Mouse (Mus musculus): ENCODE data around the gene Vwa5b1.
A peak's percentile ranks its signal among the peaks of the same experiment; 100 is the strongest.

Vwa5b1 gene

GRCm38 (mm10) chr4:138578406-138578805 lies 57.3 kb downstream of the Vwa5b1 start:
- no peak for DNase-seq (ENCODE audit: extremely low spot score, low read depth, low spot score)

DNA sequence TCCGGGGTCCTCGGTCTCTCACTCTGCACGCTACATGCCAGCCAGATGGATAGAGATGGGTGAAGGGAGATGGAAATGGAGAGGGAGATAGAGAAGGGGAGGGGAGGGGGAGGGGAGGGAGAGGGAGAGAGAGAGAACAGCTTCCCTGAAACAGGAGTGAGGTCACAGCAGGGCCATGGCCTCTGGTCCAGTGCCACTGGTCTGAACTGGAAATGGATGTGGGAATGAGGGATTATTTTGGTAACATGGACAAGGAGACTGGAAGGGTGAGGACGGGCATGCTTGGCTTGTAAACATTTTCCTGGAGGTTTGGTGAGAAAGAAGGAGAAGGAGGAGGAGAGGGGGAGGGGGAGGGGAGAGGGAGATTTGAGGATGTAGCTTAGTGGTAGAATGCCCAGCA lies 59.0 kb downstream of the Vwa5b1 start:
- no peak for DNase-seq (ENCODE audit: extremely low spot score, low read depth, low spot score)

- no peak for DNase-seq (ENCODE audit: extremely low spot score, low read depth, low spot score)
Observed at GRCm38 (mm10) chr4:138574800-138575606, 60.7 kb downstream of the Vwa5b1 start.

- peak; percentile 73 for DNase-seq (ENCODE audit: extremely low spot score, low read depth, low spot score)
Observed at GRCm38 (mm10) chr4:138569928-138570327, 65.8 kb downstream of the Vwa5b1 start.

DNA sequence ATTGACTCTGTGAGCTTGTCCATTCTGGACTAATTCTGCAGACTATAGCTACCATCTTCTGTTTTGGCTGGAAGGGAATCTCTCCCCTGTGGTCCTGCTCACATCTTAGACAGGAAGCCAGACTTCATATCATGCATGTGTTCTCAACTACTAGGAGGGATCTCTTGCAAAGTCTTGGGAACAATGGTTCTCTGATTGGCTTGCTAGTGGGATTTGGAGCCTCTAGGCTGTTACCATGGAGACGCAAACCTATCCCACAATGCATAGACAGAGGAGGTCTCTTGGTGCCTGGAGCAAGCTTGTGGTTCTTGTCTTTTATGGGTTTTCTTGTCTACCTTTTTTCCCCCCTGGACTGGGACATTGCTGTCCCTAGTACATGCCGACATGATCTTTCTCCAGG lies 67.4 kb downstream of the Vwa5b1 start:
- DNase-seq (ENCODE audit: extremely low spot score, low read depth, low spot score) = no peak

DNA sequence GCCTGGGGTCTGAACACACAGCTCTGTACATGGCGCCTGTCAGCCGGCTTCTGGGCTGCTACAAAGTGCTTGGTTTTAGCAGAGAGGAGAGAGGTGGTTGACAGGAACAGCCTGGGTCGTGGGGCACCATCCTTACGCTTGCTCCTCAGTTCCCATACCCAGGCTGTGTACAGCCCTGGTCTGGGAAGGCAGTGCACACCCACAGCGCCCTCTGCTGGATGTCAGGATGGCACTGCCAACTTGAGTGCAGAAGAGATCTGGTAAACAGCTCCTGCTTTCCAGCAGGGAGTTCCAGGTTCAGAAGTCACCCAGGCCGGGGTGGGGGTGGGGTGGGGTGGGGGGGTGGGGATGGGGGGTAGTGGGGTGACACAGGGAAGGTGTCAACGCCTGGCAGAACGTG lies 73.7 kb downstream of the Vwa5b1 start:
- DNase-seq (ENCODE audit: extremely low spot score, low read depth, low spot score) = peak; percentile 47

- no peak for DNase-seq (ENCODE audit: extremely low spot score, low read depth, low spot score)
Observed at GRCm38 (mm10) chr4:138555531-138555930, 80.2 kb downstream of the Vwa5b1 start.

DNA sequence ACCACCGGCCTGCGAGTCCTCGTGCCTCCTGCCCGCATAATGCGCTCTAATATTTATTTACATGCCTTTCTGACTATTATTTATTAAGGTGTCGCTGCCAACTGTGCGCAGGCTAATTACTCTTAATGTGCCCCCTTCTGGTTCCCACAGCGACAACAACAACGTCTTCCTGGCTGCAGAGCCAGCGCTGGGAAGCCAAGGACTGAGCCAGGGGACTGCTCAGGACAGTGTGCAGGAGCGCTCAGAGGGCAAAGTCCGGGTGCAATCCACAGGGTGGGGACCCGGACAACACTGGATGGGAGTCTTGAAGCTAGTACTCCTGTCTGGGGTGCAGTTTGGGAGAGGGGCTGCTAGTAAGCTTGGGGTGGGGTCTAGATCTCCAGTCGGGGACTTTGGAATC lies 80.8 kb downstream of the Vwa5b1 start:
- DNase-seq (ENCODE audit: extremely low spot score, low read depth, low spot score) = no peak

- DNase-seq (ENCODE audit: extremely low spot score, low read depth, low spot score) = no peak
Observed at GRCm38 (mm10) chr4:138554302-138554701, 81.4 kb downstream of the Vwa5b1 start.

- DNase-seq (ENCODE audit: extremely low spot score, low read depth, low spot score) = no peak
Observed at GRCm38 (mm10) chr4:138553516-138553933, 82.2 kb downstream of the Vwa5b1 start.

- DNase-seq (ENCODE audit: extremely low spot score, low read depth, low spot score) = no peak
Observed at GRCm38 (mm10) chr4:138553116-138553515, 82.6 kb downstream of the Vwa5b1 start.

GRCm38 (mm10) chr4:138551601-138552000 lies 84.1 kb downstream of the Vwa5b1 start:
- no peak for DNase-seq (ENCODE audit: extremely low spot score, low read depth, low spot score)

- DNase-seq (ENCODE audit: extremely low spot score, low read depth, low spot score) = peak; percentile 18
Observed at GRCm38 (mm10) chr4:138550557-138550956, 85.1 kb downstream of the Vwa5b1 start.

- DNase-seq (ENCODE audit: extremely low spot score, low read depth, low spot score) = no peak
Observed at GRCm38 (mm10) chr4:138548960-138549359, 86.7 kb downstream of the Vwa5b1 start.

- no peak for DNase-seq (ENCODE audit: extremely low spot score, low read depth, low spot score)
Observed at GRCm38 (mm10) chr4:138548124-138548561, 87.5 kb downstream of the Vwa5b1 start.

DNA sequence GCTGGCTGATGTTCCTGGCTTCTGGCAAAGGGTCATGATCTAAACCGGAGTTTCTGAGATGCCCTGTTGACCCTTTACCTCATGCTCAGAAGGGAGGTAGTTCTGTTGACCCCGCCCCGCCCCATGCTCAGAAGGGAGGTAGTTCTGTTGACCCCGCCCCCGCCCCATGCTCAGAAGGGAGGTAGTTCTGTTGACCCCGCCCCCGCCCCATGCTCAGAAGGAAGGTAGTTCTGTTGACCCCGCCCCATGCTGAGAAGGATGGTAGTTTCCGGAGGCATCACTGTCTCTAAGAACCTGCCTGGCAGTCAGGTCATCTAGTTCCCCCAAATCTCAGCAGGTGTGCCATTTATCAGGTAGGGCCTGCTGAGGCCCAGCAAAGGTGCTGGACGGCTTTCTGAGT lies 88.1 kb downstream of the Vwa5b1 start:
- DNase-seq (ENCODE audit: extremely low spot score, low read depth, low spot score) = no peak

DNA sequence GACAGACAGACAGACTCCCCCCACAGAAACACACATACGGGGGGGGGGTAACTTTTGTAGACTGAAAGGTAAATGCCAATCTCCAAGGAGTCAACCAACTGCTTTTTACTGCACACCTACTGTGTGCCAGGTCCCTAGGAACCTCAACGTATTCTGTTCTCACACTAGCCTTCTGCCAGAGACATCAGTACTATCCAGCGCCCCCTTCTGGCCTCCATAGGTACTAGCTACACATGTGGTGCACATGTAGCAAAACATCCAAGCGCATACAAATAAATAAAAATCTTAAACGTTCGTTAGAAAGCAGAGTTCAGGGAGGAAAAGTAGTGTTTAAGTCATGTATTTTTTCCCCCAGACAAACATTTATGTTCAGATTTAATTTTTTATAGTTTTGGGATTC lies 88.6 kb downstream of the Vwa5b1 start:
- no peak for DNase-seq (ENCODE audit: extremely low spot score, low read depth, low spot score)

DNA sequence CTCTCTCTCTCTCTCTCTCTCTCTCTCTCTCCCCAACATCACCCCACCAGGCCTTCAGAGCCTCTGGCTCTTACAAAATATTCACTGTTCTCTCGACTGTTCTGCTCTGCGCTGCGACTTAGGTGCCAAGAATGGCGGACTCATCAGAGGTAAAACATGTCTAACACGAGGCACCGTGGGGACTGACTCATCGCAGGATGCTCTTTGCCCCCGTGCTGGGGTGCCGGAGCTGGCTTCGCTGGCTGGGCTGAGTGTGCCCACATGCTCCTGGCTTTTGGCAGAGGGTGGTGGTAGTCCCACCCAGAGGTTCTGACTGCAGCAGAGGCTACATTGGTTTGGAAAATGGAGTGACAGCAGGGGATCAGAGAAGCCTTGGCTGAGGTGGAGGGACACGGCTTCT lies 89.4 kb downstream of the Vwa5b1 start:
- no peak for DNase-seq (ENCODE audit: extremely low spot score, low read depth, low spot score)

GRCm38 (mm10) chr4:138543177-138543576 lies 92.5 kb downstream of the Vwa5b1 start:
- no peak for DNase-seq (ENCODE audit: extremely low spot score, low read depth, low spot score)

GRCm38 (mm10) chr4:138538084-138538449 lies 97.6 kb downstream of the Vwa5b1 start:
- no peak for DNase-seq (ENCODE audit: extremely low spot score, low read depth, low spot score)

DNA sequence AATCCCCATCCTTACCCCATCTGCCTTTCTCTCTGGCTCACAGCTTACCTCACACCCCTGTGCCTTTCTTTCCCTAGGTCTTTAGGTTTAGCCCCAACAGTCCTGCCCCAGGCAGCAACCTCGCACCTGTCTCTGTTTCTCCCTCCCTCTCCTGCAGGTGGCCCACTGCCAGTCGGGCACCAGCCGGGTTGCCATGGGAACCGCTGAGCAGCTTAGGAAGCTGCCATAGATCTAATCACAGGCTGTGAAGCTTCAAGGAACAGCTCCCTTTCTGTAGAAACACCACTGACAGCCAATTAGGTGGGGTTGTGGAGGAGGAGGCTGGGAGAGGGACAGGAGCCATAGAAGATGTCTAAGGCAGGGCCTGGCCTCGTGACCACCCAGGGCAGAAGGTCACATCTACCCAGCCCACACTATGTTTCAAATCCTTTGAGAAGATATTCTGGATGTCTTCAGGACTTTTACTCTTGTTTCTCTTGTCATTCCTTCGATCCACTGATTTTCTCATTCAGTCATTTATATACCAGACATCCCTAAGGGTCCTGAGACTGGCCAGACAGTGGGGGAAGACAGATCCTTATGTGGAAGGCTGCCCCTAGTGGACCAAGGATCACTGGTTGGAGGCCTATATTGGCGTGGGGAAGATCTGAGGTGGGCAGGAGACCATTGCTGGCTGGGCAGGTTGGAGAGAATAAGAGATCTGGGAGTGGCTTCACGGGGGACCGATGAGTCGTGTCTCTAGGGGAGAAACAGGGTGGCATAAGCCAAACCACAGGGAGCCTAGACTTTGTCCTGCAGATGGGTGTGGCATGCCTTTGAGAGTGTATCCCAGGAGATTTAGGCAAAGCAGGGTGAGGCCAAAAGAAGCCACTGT lies 98.2 kb downstream of the Vwa5b1 start:
- no peak for DNase-seq (ENCODE audit: extremely low spot score, low read depth, low spot score)

GRCm38 (mm10) chr4:138535610-138536009 lies 100.1 kb downstream of the Vwa5b1 start:
- no peak for DNase-seq (ENCODE audit: extremely low spot score, low read depth, low spot score)
